Mouse (Mus musculus) ES-E14 (cell line): Measurements from ENCODE around the gene Cfap45. TPM values are rescaled to one million over a fixed set of nuclear protein-coding genes. Genes with fewer than 3 reads are reported as not detected.

Source experiments
- DNase-seq: peaks from one replicate; pipeline ENCODE4 v3.0.0-alpha.2; 2013; ENCODE audit warnings: low read depth, low spot score
- H3K27ac ChIP-seq: 2 replicates; pipeline ENCODE4 v1.5.1; 2012; ENCODE audit warnings: low read depth, mild to moderate bottlenecking, low read length, moderate library complexity, mixed read lengths; ENCODE audit not compliant: poor library complexity, insufficient read depth, severe bottlenecking
- H3K36me3 ChIP-seq: 2 replicates; pipeline ENCODE4 v1.6.1; 2012; ENCODE audit warnings: mild to moderate bottlenecking, low read length, moderate library complexity, mixed read lengths; ENCODE audit not compliant: control insufficient read depth, poor library complexity, insufficient read depth, severe bottlenecking
- H3K4me1 ChIP-seq, 2 experiments: fragments of 150-350 bp in 1 of 2; sonication (generic) in 1 of 2; 2 replicates each; pipeline ENCODE4 v1.6.1; 2012; ENCODE audit warnings: low read length in 2 of 2, mild to moderate bottlenecking in 1 of 2, mixed read lengths in 1 of 2; ENCODE audit not compliant: control insufficient read depth in 2 of 2, insufficient read depth in 2 of 2, poor library complexity in 1 of 2
- H3K4me3 ChIP-seq, 2 experiments: fragments of 150-350 bp in 1 of 2; sonication (generic) in 1 of 2; 2 replicates each; pipeline ENCODE4 v1.5.1; 2012; ENCODE audit warnings: low read length in 2 of 2, low read depth in 1 of 2, mild to moderate bottlenecking in 1 of 2, mixed read lengths in 1 of 2; ENCODE audit not compliant: insufficient read depth in 1 of 2, poor library complexity in 1 of 2, severe bottlenecking in 1 of 2
- H3K9ac ChIP-seq: 2 replicates; pipeline ENCODE4 v1.6.1; 2012; ENCODE audit warnings: low read depth, mild to moderate bottlenecking, low read length, mixed read lengths; ENCODE audit not compliant: poor library complexity, insufficient read depth, severe bottlenecking
- H3K9me3 ChIP-seq: fragments of 150-350 bp; sonication (generic); 2 replicates; pipeline ENCODE4 v1.6.1; 2012; ENCODE audit warnings: low read depth, mild to moderate bottlenecking, low read length; ENCODE audit not compliant: control insufficient read depth, insufficient read depth
- CHD2 ChIP-seq: IDR thresholded peaks from 2 replicates; pipeline ENCODE4 v1.6.1; 2014; ENCODE audit warnings: mild to moderate bottlenecking, low read depth, low read length, inconsistent platforms
- HCFC1 ChIP-seq: IDR thresholded peaks from 2 replicates; pipeline ENCODE4 v1.6.1; 2012; ENCODE audit warnings: low read length, inconsistent platforms, borderline replicate concordance; ENCODE audit not compliant: insufficient read depth
- MAFK ChIP-seq: IDR thresholded peaks from 2 replicates; pipeline ENCODE4 v1.6.1; 2014; ENCODE audit warnings: mild to moderate bottlenecking, low read depth, low read length, inconsistent platforms; ENCODE audit not compliant: insufficient read depth
- ZC3H11A ChIP-seq: IDR thresholded peaks from 2 replicates; pipeline ENCODE4 v1.6.1; 2012; ENCODE audit warnings: low read depth, mild to moderate bottlenecking, inconsistent platforms, low read length, borderline replicate concordance
- ZNF384 ChIP-seq: IDR thresholded peaks from 2 replicates; pipeline ENCODE4 v1.6.1; 2012; ENCODE audit warnings: low read depth, low read length, inconsistent platforms
- in situ Hi-C, 2 experiments: fragments of 600-800 bp; cut with MboI; formaldehyde crosslinking; loops; one replicate each; pipeline ENCODE4 v1.15.1; 2025; ENCODE audit warnings: low sequenced_read_pairs in 2 of 2, inconsistent platforms in 1 of 2; ENCODE audit not compliant: unreplicated experiment in 2 of 2
- total RNA-seq: library from RNA; depleted of rRNA; stranded (reverse); fragments of 300-350 nt; gene quantifications from 2 replicates; pipeline ENCODE4 v1.2.3, GENCODE M21; 2012; rRNA removed

The Cfap45 gene
- total RNA-seq: 0.67 and 1.2 TPM in 2 replicates

- peaks cover 1 to 19% of the 10 kb centered on the region in 2 experiments; a peak in 3 of 4 replicates for H3K4me1 ChIP-seq
- TF ChIP-seq ZNF384: no peak
- no peak for TF ChIP-seq CHD2
- TF ChIP-seq MAFK: no peak
- no peak for TF ChIP-seq HCFC1
- no peak for TF ChIP-seq ZC3H11A
- peak within 1 kb of the TSS; percentile 64 for H3K27ac ChIP-seq
- in situ Hi-C loops: no loop called here
- peak within 1 kb of the TSS; percentile 45 to 52 for H3K4me3 ChIP-seq
- no peaks in the 10 kb centered on the region for H3K36me3 ChIP-seq
- no peaks in the 10 kb centered on the region for H3K9me3 ChIP-seq
- DNase-seq: peak; percentile 99
- peak within 1 kb of the TSS; percentile 73 for H3K9ac ChIP-seq
Measured at GRCm38 (mm10) chr1:172520576-172521440, at the start of gene Cfap45. Cfap45 (plus strand) TSS chr1:172520801.

GRCm38 (mm10) chr1:172472909-172473308 is 47.7 kb upstream of the Cfap45 start:
- no peak overlapping the region for H3K9ac ChIP-seq
- no peak for TF ChIP-seq MAFK
- TF ChIP-seq ZNF384: no peak
- no peak for TF ChIP-seq HCFC1
- TF ChIP-seq ZC3H11A: no peak
- TF ChIP-seq CHD2: no peak
- H3K4me1 ChIP-seq: peaks cover 3 to 4% of the 10 kb centered on the region in 2 experiments; a peak in 2 of 4 replicates
- H3K9me3 ChIP-seq: no peaks in the 10 kb centered on the region
- no peak overlapping the region for H3K27ac ChIP-seq
- no peak for DNase-seq
- H3K36me3 ChIP-seq: no peaks in the 10 kb centered on the region
- no peak overlapping the region for H3K4me3 ChIP-seq
- in situ Hi-C loops: no loop called here

GRCm38 (mm10) chr1:172474196-172474595 is 46.4 kb upstream of the Cfap45 start:
- in situ Hi-C loops: no loop called here
- Histone ChIP-seq H3K9ac (no peak overlapping the region), H3K36me3 (no peaks in the 10 kb centered on the region), H3K27ac (no peak overlapping the region), H3K9me3 (no peaks in the 10 kb centered on the region), H3K4me1 (peaks cover 0 to 2% of the 10 kb centered on the region in 2 experiments; a peak in 1 of 4 replicates), H3K4me3 (no peak overlapping the region)
- no peak for DNase-seq
- no peak for TF ChIP-seq CHD2
- no peak for TF ChIP-seq MAFK
- no peak for TF ChIP-seq ZNF384
- no peak for TF ChIP-seq ZC3H11A
- TF ChIP-seq HCFC1: no peak

- no peak for DNase-seq
- H3K4me3 ChIP-seq: no peak within 1 kb of the TSS
- peaks cover 0 to 2% of the 10 kb centered on the region in 2 experiments; a peak in 1 of 4 replicates for H3K4me1 ChIP-seq
- H3K36me3 ChIP-seq: no peaks in the 10 kb centered on the region
- H3K9ac ChIP-seq: no peak within 1 kb of the TSS
- H3K9me3 ChIP-seq: no peaks in the 10 kb centered on the region
- no peak within 1 kb of the TSS for H3K27ac ChIP-seq
- in situ Hi-C loops: loop anchor here in 1 of 2 experiments (5.0 kb wide), 1 partner anchor 58 kb away; no protein-coding TSS in a partner anchor
- TF ChIP-seq MAFK (no peak), CHD2 (no peak), ZC3H11A (no peak), ZNF384 (no peak), HCFC1 (no peak)
Measured at GRCm38 (mm10) chr1:172475054-172475741, 45.4 kb upstream of the Cfap45 start, which contains the start of gene Slamf9. Slamf9 (plus strand) TSS chr1:172475358.
